Mouse (Mus musculus) liver, adult 2 months (tissue): ENCODE results near the gene Serpina11.

Experiments
- CTCF ChIP-seq: fragments of 200-500 bp; IDR thresholded peaks from 2 replicates; pipeline ENCODE4 v1.5.1; 2011; ENCODE audit warnings: low read depth, low read length, control low read depth
- POLR2A ChIP-seq: fragments of 200-500 bp; IDR thresholded peaks from 2 replicates; pipeline ENCODE4 v1.6.1; 2011; ENCODE audit warnings: low read length, control low read depth; ENCODE audit not compliant: insufficient read depth; ENCODE audit errors: extremely low read depth

GRCm38 (mm10) chr12:103977846-103978245 lies 11.9 kb downstream of the Serpina11 start:
- TF ChIP-seq CTCF: peak; percentile 94
- TF ChIP-seq POLR2A: no peak
